Mouse (Mus musculus): ENCODE results near the gene Ccdc28b. TPM values are rescaled to one million over a fixed set of nuclear protein-coding genes. Genes with fewer than 3 reads are reported as not detected.

The Ccdc28b gene
- polyA plus RNA-seq, 1 experiment from 2014 or later = 127 TPM

- DNase-seq = no peak
- Histone ChIP-seq H3K27ac (replicated peaks; ENCODE audit: low read depth, low read length) (no peak overlapping the region), H3K4me3 (replicated peaks; ENCODE audit: low read depth, low read length) (no peak overlapping the region), H3K27me3 (ENCODE audit: control insufficient read depth, insufficient read depth, low read length) (no peaks in the 10 kb centered on the region), H3K4me1 (ENCODE audit: control insufficient read depth, insufficient read depth, low read length) (peaks cover 7% of the 10 kb centered on the region; the same call in 1 of the 2 replicates), H3K9ac (replicated peaks; ENCODE audit: low read length) (no peak overlapping the region), H3K36me3 (ENCODE audit: control insufficient read depth, insufficient read depth, low read length) (no peaks in the 10 kb centered on the region), H3K9me3 (ENCODE audit: control insufficient read depth, low read length) (no peaks in the 10 kb centered on the region), H3K4me2 (ENCODE audit: low read length) (peak overlapping the region; percentile 51)
- ATAC-seq (ENCODE audit: low FRiP score, low TSS enrichment) = no peak
- 85% methylated on average over 1 of the region's 1 CpGs for WGBS
Measured at GRCm38 (mm10) chr4:129584370-129584769, 39.4 kb downstream of the Ccdc28b start.

DNA sequence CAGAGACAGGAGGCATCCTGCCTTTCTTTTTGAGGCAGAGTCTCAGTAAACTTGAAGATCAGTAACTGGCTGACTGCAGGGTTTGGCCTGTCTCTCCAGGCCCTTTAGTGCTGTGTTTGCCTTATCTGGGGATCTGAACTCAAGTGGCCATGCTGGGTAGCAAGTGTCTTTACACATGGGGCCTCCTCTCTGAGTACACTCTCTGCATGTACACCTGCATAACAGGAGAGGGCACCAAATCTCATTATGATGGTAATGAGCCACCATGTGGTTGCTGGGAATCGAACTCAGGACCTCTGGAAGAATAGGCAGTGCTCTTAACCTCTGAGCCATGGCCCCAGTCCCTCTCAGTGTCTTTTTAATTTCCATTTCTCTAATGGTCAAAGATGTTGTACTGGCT is 41.5 kb downstream of the Ccdc28b start:
- ATAC-seq (ENCODE audit: low FRiP score, low TSS enrichment) (no peak), DNase-seq (no peak)
- no peaks in the 10 kb centered on the region for H3K36me3 ChIP-seq (ENCODE audit: control insufficient read depth, insufficient read depth, low read length)
- H3K27ac ChIP-seq (replicated peaks; ENCODE audit: low read depth, low read length) = no peak overlapping the region
- H3K9me3 ChIP-seq (ENCODE audit: control insufficient read depth, low read length) = no peaks in the 10 kb centered on the region
- peaks cover 8% of the 10 kb centered on the region; the same call in 1 of the 2 replicates for H3K4me1 ChIP-seq (ENCODE audit: control insufficient read depth, insufficient read depth, low read length)
- 86% methylated on average over 1 of the region's 1 CpGs for WGBS
- no peaks in the 10 kb centered on the region for H3K27me3 ChIP-seq (ENCODE audit: control insufficient read depth, insufficient read depth, low read length)
- H3K4me3 ChIP-seq (replicated peaks; ENCODE audit: low read depth, low read length) = no peak overlapping the region
- H3K4me2 ChIP-seq (ENCODE audit: low read length) = no peak overlapping the region
- no peak overlapping the region for H3K9ac ChIP-seq (replicated peaks; ENCODE audit: low read length)

DNA sequence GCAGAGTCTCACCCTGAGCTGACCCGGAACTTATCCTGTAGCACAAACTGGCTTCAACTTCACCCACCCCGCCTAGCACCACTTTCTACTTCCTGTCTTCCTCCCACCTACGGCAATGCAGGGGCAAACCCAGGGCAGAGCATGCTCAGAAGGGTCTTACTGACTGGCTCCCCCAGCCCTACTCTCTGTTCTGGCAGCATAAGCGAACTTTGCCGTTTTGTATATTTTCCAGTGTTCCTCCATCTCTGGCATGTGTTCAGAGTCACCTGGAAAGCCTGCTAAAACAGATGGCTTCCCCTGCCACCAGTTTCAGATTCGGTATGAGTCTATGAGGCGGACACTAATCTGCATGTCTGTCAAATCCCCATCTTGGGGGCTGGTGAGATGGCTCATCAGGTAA is 43.4 kb downstream of the Ccdc28b start:
- H3K4me2 ChIP-seq (ENCODE audit: low read length) = no peak overlapping the region
- no peak overlapping the region for H3K4me3 ChIP-seq (replicated peaks; ENCODE audit: low read depth, low read length)
- ATAC-seq (ENCODE audit: low FRiP score, low TSS enrichment) (no peak), DNase-seq (no peak)
- no peak overlapping the region for H3K27ac ChIP-seq (replicated peaks; ENCODE audit: low read depth, low read length)
- WGBS = 75% methylated on average over 7 of the region's 7 CpGs
- H3K27me3 ChIP-seq (ENCODE audit: control insufficient read depth, insufficient read depth, low read length) = no peaks in the 10 kb centered on the region
- no peaks in the 10 kb centered on the region for H3K36me3 ChIP-seq (ENCODE audit: control insufficient read depth, insufficient read depth, low read length)
- no peak overlapping the region for H3K9ac ChIP-seq (replicated peaks; ENCODE audit: low read length)
- H3K4me1 ChIP-seq (ENCODE audit: control insufficient read depth, insufficient read depth, low read length) = peaks cover 15% of the 10 kb centered on the region; the same call in 1 of the 2 replicates
- no peaks in the 10 kb centered on the region for H3K9me3 ChIP-seq (ENCODE audit: control insufficient read depth, low read length)

GRCm38 (mm10) chr4:129578466-129578865 is 45.3 kb downstream of the Ccdc28b start, which contains the start of gene Fam167b:
TSS of gene Fam167b (minus strand) at chr4:129578549.
- Histone ChIP-seq H3K27me3 (ENCODE audit: control insufficient read depth, insufficient read depth, low read length) (no peaks in the 10 kb centered on the region), H3K9ac (replicated peaks; ENCODE audit: low read length) (no peak within 1 kb of the TSS), H3K36me3 (ENCODE audit: control insufficient read depth, insufficient read depth, low read length) (no peaks in the 10 kb centered on the region), H3K27ac (replicated peaks; ENCODE audit: low read depth, low read length) (no peak within 1 kb of the TSS), H3K4me2 (ENCODE audit: low read length) (0 out of 2 replicates have a peak within 1 kb of the TSS, but pooled peaks have one; percentile 28), H3K9me3 (ENCODE audit: control insufficient read depth, low read length) (no peaks in the 10 kb centered on the region), H3K4me3 (replicated peaks; ENCODE audit: low read depth, low read length) (no peak within 1 kb of the TSS), H3K4me1 (ENCODE audit: control insufficient read depth, insufficient read depth, low read length) (0 out of 2 replicates have a peak, but pooled peaks cover 8% of the 10 kb centered on the region)
- DNase-seq = no peak
- WGBS = 92% methylated on average over 5 of the region's 5 CpGs
- no peak for ATAC-seq (ENCODE audit: low FRiP score, low TSS enrichment)

DNA sequence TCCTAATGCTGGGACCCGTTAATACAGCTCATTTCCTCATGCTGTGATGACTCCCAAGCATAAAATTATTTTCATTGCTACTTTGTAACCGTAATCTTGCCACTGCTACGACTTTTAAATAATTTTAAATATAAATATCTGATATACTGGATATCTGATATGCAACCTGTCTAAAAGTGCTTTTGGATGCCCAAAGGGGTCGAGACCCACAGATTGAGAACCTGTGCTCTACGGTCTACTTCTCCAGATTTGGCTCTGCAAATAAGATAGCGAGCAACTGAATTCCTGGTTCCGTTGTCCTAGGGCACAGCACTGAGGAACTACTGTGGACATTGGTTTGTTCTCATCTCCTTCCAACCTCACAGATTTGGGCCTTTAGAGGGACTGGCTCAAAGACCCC is 46.1 kb downstream of the Ccdc28b start:
- no peaks in the 10 kb centered on the region for H3K27me3 ChIP-seq (ENCODE audit: control insufficient read depth, insufficient read depth, low read length)
- 80% methylated on average over 7 of the region's 7 CpGs for WGBS
- no peak overlapping the region for H3K9ac ChIP-seq (replicated peaks; ENCODE audit: low read length)
- no peaks in the 10 kb centered on the region for H3K36me3 ChIP-seq (ENCODE audit: control insufficient read depth, insufficient read depth, low read length)
- H3K4me1 ChIP-seq (ENCODE audit: control insufficient read depth, insufficient read depth, low read length) = 0 out of 2 replicates have a peak, but pooled peaks cover 8% of the 10 kb centered on the region
- no peaks in the 10 kb centered on the region for H3K9me3 ChIP-seq (ENCODE audit: control insufficient read depth, low read length)
- no peak overlapping the region for H3K4me2 ChIP-seq (ENCODE audit: low read length)
- H3K4me3 ChIP-seq (replicated peaks; ENCODE audit: low read depth, low read length) = no peak overlapping the region
- DNase-seq (no peak), ATAC-seq (ENCODE audit: low FRiP score, low TSS enrichment) (no peak)
- H3K27ac ChIP-seq (replicated peaks; ENCODE audit: low read depth, low read length) = no peak overlapping the region

DNA sequence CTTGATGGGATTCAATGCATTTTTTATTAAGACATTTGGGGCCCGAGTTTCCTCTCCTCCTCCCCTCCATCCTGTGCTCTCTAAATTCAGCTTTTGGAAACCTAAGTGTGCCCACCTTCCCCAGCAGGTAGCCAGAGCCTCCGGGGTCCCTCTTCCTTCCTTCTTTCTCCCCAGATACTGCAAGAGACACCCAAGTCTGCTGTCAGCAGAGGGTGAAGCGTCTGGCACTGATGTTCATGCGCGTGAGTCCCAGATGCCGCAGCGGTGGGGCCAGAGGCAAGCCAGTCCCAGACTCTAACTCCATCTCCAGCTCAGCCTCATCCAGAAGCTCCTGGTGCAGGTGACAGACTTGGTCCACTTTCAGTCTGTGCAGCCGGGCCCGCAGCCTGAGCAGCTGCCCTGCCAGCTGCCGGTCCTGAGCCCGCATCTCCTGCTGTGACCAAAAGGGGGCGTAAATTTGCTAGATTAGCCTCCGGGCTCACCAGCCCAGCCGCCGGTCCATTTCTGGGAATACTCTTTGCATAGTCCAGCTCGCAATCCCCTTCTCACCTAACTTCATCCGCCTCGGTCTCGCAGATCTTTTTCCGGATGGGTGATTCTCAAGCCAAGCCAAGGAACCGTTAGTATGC is 46.8 kb downstream of the Ccdc28b start:
- Histone ChIP-seq H3K9me3 (ENCODE audit: control insufficient read depth, low read length) (no peaks in the 10 kb centered on the region), H3K4me3 (replicated peaks; ENCODE audit: low read depth, low read length) (no peak overlapping the region), H3K36me3 (ENCODE audit: control insufficient read depth, insufficient read depth, low read length) (no peaks in the 10 kb centered on the region), H3K4me2 (ENCODE audit: low read length) (0 out of 2 replicates have a peak overlapping the region, but pooled peaks have one; percentile 28), H3K27me3 (ENCODE audit: control insufficient read depth, insufficient read depth, low read length) (no peaks in the 10 kb centered on the region), H3K4me1 (ENCODE audit: control insufficient read depth, insufficient read depth, low read length) (0 out of 2 replicates have a peak, but pooled peaks cover 8% of the 10 kb centered on the region), H3K27ac (replicated peaks; ENCODE audit: low read depth, low read length) (no peak overlapping the region), H3K9ac (replicated peaks; ENCODE audit: low read length) (peak overlapping the region; percentile 23; the same call in 1 of the 2 replicates)
- ATAC-seq (ENCODE audit: low FRiP score, low TSS enrichment) (no peak), DNase-seq (peak; percentile 83)
- 20% methylated on average over 21 of the region's 21 CpGs for WGBS

DNA sequence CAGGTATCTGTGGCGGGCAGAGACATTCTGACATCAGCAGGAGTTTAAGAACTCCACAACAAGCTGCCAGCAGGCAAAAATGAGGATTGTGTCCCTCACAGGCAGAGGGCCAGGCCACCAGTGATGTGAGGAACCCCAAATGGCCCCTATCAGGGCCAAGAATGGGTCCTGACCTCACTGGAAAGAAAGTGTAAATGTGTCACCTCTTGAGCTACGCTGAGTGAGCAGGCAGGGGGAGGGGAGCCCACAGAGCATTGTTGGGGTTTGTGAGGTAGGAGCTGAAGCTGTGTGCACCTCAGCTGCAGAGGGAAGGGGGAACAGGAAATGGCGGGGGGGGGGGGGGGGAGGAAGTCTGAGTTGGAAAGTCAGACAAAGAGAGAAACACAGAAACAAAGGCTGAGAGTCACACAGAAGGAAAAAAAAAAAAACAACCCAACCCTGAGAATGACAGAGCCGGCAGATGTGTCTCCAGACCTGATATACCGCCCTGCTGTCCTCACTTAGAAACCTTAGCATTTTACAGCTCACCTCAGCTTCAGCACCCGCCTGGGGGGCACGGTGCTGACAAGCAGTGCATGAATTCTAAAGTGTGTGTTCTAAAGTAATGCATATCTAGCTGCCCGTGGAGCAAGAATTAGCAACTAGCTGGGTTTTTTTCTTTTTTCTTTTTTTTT is 48.4 kb downstream of the Ccdc28b start:
- Histone ChIP-seq H3K27me3 (ENCODE audit: control insufficient read depth, insufficient read depth, low read length) (no peaks in the 10 kb centered on the region), H3K4me3 (replicated peaks; ENCODE audit: low read depth, low read length) (no peak overlapping the region), H3K4me1 (ENCODE audit: control insufficient read depth, insufficient read depth, low read length) (0 out of 2 replicates have a peak, but pooled peaks cover 8% of the 10 kb centered on the region), H3K27ac (replicated peaks; ENCODE audit: low read depth, low read length) (no peak overlapping the region), H3K9me3 (ENCODE audit: control insufficient read depth, low read length) (no peaks in the 10 kb centered on the region), H3K36me3 (ENCODE audit: control insufficient read depth, insufficient read depth, low read length) (no peaks in the 10 kb centered on the region), H3K9ac (replicated peaks; ENCODE audit: low read length) (no peak overlapping the region), H3K4me2 (ENCODE audit: low read length) (no peak overlapping the region)
- 63% methylated on average over 7 of the region's 8 CpGs for WGBS
- no peak for ATAC-seq (ENCODE audit: low FRiP score, low TSS enrichment)
- DNase-seq = no peak

- no peaks in the 10 kb centered on the region for H3K36me3 ChIP-seq (ENCODE audit: control insufficient read depth, insufficient read depth, low read length)
- H3K27ac ChIP-seq (replicated peaks; ENCODE audit: low read depth, low read length) = no peak within 1 kb of the TSS
- no peak within 1 kb of the TSS for H3K4me2 ChIP-seq (ENCODE audit: low read length)
- no peaks in the 10 kb centered on the region for H3K27me3 ChIP-seq (ENCODE audit: control insufficient read depth, insufficient read depth, low read length)
- no peak within 1 kb of the TSS for H3K4me3 ChIP-seq (replicated peaks; ENCODE audit: low read depth, low read length)
- WGBS = 94% methylated on average over 8 of the region's 8 CpGs
- no peak for ATAC-seq (ENCODE audit: low FRiP score, low TSS enrichment)
- no peak for DNase-seq
- H3K4me1 ChIP-seq (ENCODE audit: control insufficient read depth, insufficient read depth, low read length) = 0 out of 2 replicates have a peak, but pooled peaks cover 8% of the 10 kb centered on the region
- H3K9me3 ChIP-seq (ENCODE audit: control insufficient read depth, low read length) = no peaks in the 10 kb centered on the region
- no peak within 1 kb of the TSS for H3K9ac ChIP-seq (replicated peaks; ENCODE audit: low read length)
Measured at GRCm38 (mm10) chr4:129573430-129573829, 50.3 kb downstream of the Ccdc28b start, which contains the start of gene Lck. TSS of gene Lck (minus strand) at chr4:129573641.

DNA sequence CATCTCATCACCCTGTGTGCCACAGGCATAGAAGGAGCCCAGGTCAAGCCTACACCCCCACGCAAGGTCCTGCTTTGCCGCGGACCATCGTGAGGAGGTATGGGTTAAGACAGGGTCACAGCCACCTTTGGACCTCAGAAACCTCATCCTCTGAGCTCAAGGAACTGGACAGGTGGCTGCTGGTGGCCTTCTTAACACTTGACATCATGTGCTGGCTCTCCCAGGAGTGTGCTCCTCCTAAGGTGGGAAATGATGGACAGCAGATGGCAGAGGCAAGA is 50.7 kb downstream of the Ccdc28b start:
- 93% methylated on average over 4 of the region's 4 CpGs for WGBS
- no peak overlapping the region for H3K4me3 ChIP-seq (replicated peaks; ENCODE audit: low read depth, low read length)
- no peaks in the 10 kb centered on the region for H3K36me3 ChIP-seq (ENCODE audit: control insufficient read depth, insufficient read depth, low read length)
- no peak overlapping the region for H3K4me2 ChIP-seq (ENCODE audit: low read length)
- H3K9ac ChIP-seq (replicated peaks; ENCODE audit: low read length) = no peak overlapping the region
- no peaks in the 10 kb centered on the region for H3K27me3 ChIP-seq (ENCODE audit: control insufficient read depth, insufficient read depth, low read length)
- no peaks in the 10 kb centered on the region for H3K9me3 ChIP-seq (ENCODE audit: control insufficient read depth, low read length)
- 0 out of 2 replicates have a peak, but pooled peaks cover 8% of the 10 kb centered on the region for H3K4me1 ChIP-seq (ENCODE audit: control insufficient read depth, insufficient read depth, low read length)
- no peak overlapping the region for H3K27ac ChIP-seq (replicated peaks; ENCODE audit: low read depth, low read length)
- DNase-seq (no peak), ATAC-seq (ENCODE audit: low FRiP score, low TSS enrichment) (no peak)

Data from midbrain, embryonic 14.5 days (tissue).